Mouse (Mus musculus) CH12F3 (cell line): ENCODE measurements around the gene Wdr60.

Experiments used
- in situ Hi-C: fragments of 300-500 bp; cut with MboI; formaldehyde crosslinking; loops from 2 replicates; pipeline ENCODE4 v1.14.3; 2020; ENCODE audit warnings: low sequenced_read_pairs

Wdr60 gene

GRCm38 (mm10) chr12:116196221-116196620 lies 66.6 kb downstream of the Wdr60 start:
- in situ Hi-C loops: no loop called here

GRCm38 (mm10) chr12:116194641-116195040 lies 68.2 kb downstream of the Wdr60 start:
- in situ Hi-C loops: no loop called here

GRCm38 (mm10) chr12:116193952-116194351 lies 68.9 kb downstream of the Wdr60 start:
- in situ Hi-C loops: no loop called here

GRCm38 (mm10) chr12:116183212-116183935 lies 79.4 kb downstream of the Wdr60 start:
- in situ Hi-C loops: no loop called here

GRCm38 (mm10) chr12:116182376-116182775 lies 80.4 kb downstream of the Wdr60 start:
- in situ Hi-C loops: no loop called here

- in situ Hi-C loops: no loop called here
These were observed 81.3 kb downstream of the Wdr60 start for GRCm38 (mm10) chr12:116181436-116182050.

GRCm38 (mm10) chr12:116176930-116177329 lies 85.9 kb downstream of the Wdr60 start:
- in situ Hi-C loops: no loop called here

- in situ Hi-C loops: no loop called here
These were observed 93.2 kb downstream of the Wdr60 start for GRCm38 (mm10) chr12:116169666-116170065.

- in situ Hi-C loops: no loop called here
These were observed 97.5 kb downstream of the Wdr60 start for GRCm38 (mm10) chr12:116165368-116165767.

- in situ Hi-C loops: no loop called here
These were observed 103.1 kb downstream of the Wdr60 start for GRCm38 (mm10) chr12:116159695-116160094.

GRCm38 (mm10) chr12:116159223-116159622 lies 103.6 kb downstream of the Wdr60 start:
- in situ Hi-C loops: no loop called here

GRCm38 (mm10) chr12:116156792-116157532 lies 105.9 kb downstream of the Wdr60 start:
- in situ Hi-C loops: no loop called here
